Mouse (Mus musculus): ENCODE data around the gene Gab1. TPM values are rescaled to one million over a fixed set of nuclear protein-coding genes. Genes with fewer than 3 reads are reported as not detected.

Gab1 gene
- polyA plus RNA-seq, 1 experiment from 2014 or later: 26.5 TPM

GRCm38 (mm10) chr8:80798198-80798777 is 82.0 kb downstream of the Gab1 start:
- WGBS: 75% methylated on average over 7 of the region's 7 CpGs
- no peak for ATAC-seq (ENCODE audit: low FRiP score, low TSS enrichment)
- no peak overlapping the region for H3K9ac ChIP-seq (ENCODE audit: low read depth, low read length)
- no peak overlapping the region for H3K27ac ChIP-seq (ENCODE audit: low read depth, low read length)
- H3K36me3 ChIP-seq (ENCODE audit: control insufficient read depth, insufficient read depth, low read length): no peaks in the 10 kb centered on the region
- no peak overlapping the region for H3K4me2 ChIP-seq (replicated peaks; ENCODE audit: low read depth, low read length)
- H3K9me3 ChIP-seq (ENCODE audit: control insufficient read depth, low read length): no peaks in the 10 kb centered on the region
- H3K4me3 ChIP-seq (ENCODE audit: low read length): no peak overlapping the region
- peaks cover 9% of the 10 kb centered on the region; the same call in 1 of the 2 replicates for H3K4me1 ChIP-seq (ENCODE audit: control insufficient read depth, insufficient read depth, low read length)
- no peaks in the 10 kb centered on the region for H3K27me3 ChIP-seq (ENCODE audit: control insufficient read depth, insufficient read depth, low read length)

GRCm38 (mm10) chr8:80796070-80796469 is 84.2 kb downstream of the Gab1 start:
- 71% methylated on average over 4 of the region's 4 CpGs for WGBS
- Histone ChIP-seq H3K4me1 (ENCODE audit: control insufficient read depth, insufficient read depth, low read length) (peaks cover 9% of the 10 kb centered on the region; the same call in 1 of the 2 replicates), H3K36me3 (ENCODE audit: control insufficient read depth, insufficient read depth, low read length) (no peaks in the 10 kb centered on the region), H3K9ac (ENCODE audit: low read depth, low read length) (no peak overlapping the region), H3K4me3 (ENCODE audit: low read length) (no peak overlapping the region), H3K27ac (ENCODE audit: low read depth, low read length) (no peak overlapping the region), H3K9me3 (ENCODE audit: control insufficient read depth, low read length) (no peaks in the 10 kb centered on the region), H3K27me3 (ENCODE audit: control insufficient read depth, insufficient read depth, low read length) (no peaks in the 10 kb centered on the region), H3K4me2 (replicated peaks; ENCODE audit: low read depth, low read length) (no peak overlapping the region)
- ATAC-seq (ENCODE audit: low FRiP score, low TSS enrichment): no peak

GRCm38 (mm10) chr8:80794585-80795509 is 85.5 kb downstream of the Gab1 start:
- Histone ChIP-seq H3K4me2 (replicated peaks; ENCODE audit: low read depth, low read length) (no peak overlapping the region), H3K9ac (ENCODE audit: low read depth, low read length) (no peak overlapping the region), H3K4me3 (ENCODE audit: low read length) (no peak overlapping the region), H3K4me1 (ENCODE audit: control insufficient read depth, insufficient read depth, low read length) (peaks cover 9% of the 10 kb centered on the region; the same call in 1 of the 2 replicates), H3K27me3 (ENCODE audit: control insufficient read depth, insufficient read depth, low read length) (no peaks in the 10 kb centered on the region), H3K9me3 (ENCODE audit: control insufficient read depth, low read length) (no peaks in the 10 kb centered on the region), H3K27ac (ENCODE audit: low read depth, low read length) (no peak overlapping the region), H3K36me3 (ENCODE audit: control insufficient read depth, insufficient read depth, low read length) (peaks cover 6% of the 10 kb centered on the region; the same call in 1 of the 2 replicates)
- ATAC-seq (ENCODE audit: low FRiP score, low TSS enrichment): no peak; the same call in 1 of the 2 replicates
- WGBS: 79% methylated on average over 19 of the region's 19 CpGs

GRCm38 (mm10) chr8:80793791-80794515 is 86.4 kb downstream of the Gab1 start:
- Histone ChIP-seq H3K9me3 (ENCODE audit: control insufficient read depth, low read length) (no peaks in the 10 kb centered on the region), H3K4me3 (ENCODE audit: low read length) (no peak overlapping the region), H3K9ac (ENCODE audit: low read depth, low read length) (no peak overlapping the region), H3K27me3 (ENCODE audit: control insufficient read depth, insufficient read depth, low read length) (no peaks in the 10 kb centered on the region), H3K27ac (ENCODE audit: low read depth, low read length) (no peak overlapping the region), H3K4me2 (replicated peaks; ENCODE audit: low read depth, low read length) (no peak overlapping the region), H3K36me3 (ENCODE audit: control insufficient read depth, insufficient read depth, low read length) (peaks cover 6% of the 10 kb centered on the region; the same call in 1 of the 2 replicates), H3K4me1 (ENCODE audit: control insufficient read depth, insufficient read depth, low read length) (peaks cover 9% of the 10 kb centered on the region; the same call in 1 of the 2 replicates)
- no peak for ATAC-seq (ENCODE audit: low FRiP score, low TSS enrichment)
- 67% methylated on average over 11 of the region's 11 CpGs for WGBS

GRCm38 (mm10) chr8:80792214-80792613 is 88.1 kb downstream of the Gab1 start:
- WGBS: 83% methylated on average over 5 of the region's 5 CpGs
- ATAC-seq (ENCODE audit: low FRiP score, low TSS enrichment): no peak
- Histone ChIP-seq H3K4me3 (ENCODE audit: low read length) (no peak overlapping the region), H3K36me3 (ENCODE audit: control insufficient read depth, insufficient read depth, low read length) (peaks cover 19% of the 10 kb centered on the region; the same call in 1 of the 2 replicates), H3K4me2 (replicated peaks; ENCODE audit: low read depth, low read length) (no peak overlapping the region), H3K9ac (ENCODE audit: low read depth, low read length) (no peak overlapping the region), H3K4me1 (ENCODE audit: control insufficient read depth, insufficient read depth, low read length) (peaks cover 9% of the 10 kb centered on the region; the same call in 1 of the 2 replicates), H3K27me3 (ENCODE audit: control insufficient read depth, insufficient read depth, low read length) (no peaks in the 10 kb centered on the region), H3K9me3 (ENCODE audit: control insufficient read depth, low read length) (no peaks in the 10 kb centered on the region), H3K27ac (ENCODE audit: low read depth, low read length) (no peak overlapping the region)

- 91% methylated on average over 6 of the region's 6 CpGs for WGBS
- no peak overlapping the region for H3K27ac ChIP-seq (ENCODE audit: low read depth, low read length)
- 0 out of 2 replicates have a peak, but pooled peaks cover under 1% of the 10 kb centered on the region for H3K4me1 ChIP-seq (ENCODE audit: control insufficient read depth, insufficient read depth, low read length)
- no peaks in the 10 kb centered on the region for H3K9me3 ChIP-seq (ENCODE audit: control insufficient read depth, low read length)
- no peak overlapping the region for H3K4me3 ChIP-seq (ENCODE audit: low read length)
- no peak overlapping the region for H3K9ac ChIP-seq (ENCODE audit: low read depth, low read length)
- peaks cover 30% of the 10 kb centered on the region for H3K36me3 ChIP-seq (ENCODE audit: control insufficient read depth, insufficient read depth, low read length)
- no peak for ATAC-seq (ENCODE audit: low FRiP score, low TSS enrichment)
- no peaks in the 10 kb centered on the region for H3K27me3 ChIP-seq (ENCODE audit: control insufficient read depth, insufficient read depth, low read length)
- no peak overlapping the region for H3K4me2 ChIP-seq (replicated peaks; ENCODE audit: low read depth, low read length)
These were observed 91.0 kb downstream of the Gab1 start for GRCm38 (mm10) chr8:80789324-80789723.

GRCm38 (mm10) chr8:80784559-80784958 is 95.8 kb downstream of the Gab1 start:
- WGBS: 90% methylated on average over 9 of the region's 9 CpGs
- no peaks in the 10 kb centered on the region for H3K27me3 ChIP-seq (ENCODE audit: control insufficient read depth, insufficient read depth, low read length)
- H3K9me3 ChIP-seq (ENCODE audit: control insufficient read depth, low read length): no peaks in the 10 kb centered on the region
- peaks cover 8% of the 10 kb centered on the region; the same call in 1 of the 2 replicates for H3K4me1 ChIP-seq (ENCODE audit: control insufficient read depth, insufficient read depth, low read length)
- no peak overlapping the region for H3K4me3 ChIP-seq (ENCODE audit: low read length)
- no peak overlapping the region for H3K4me2 ChIP-seq (replicated peaks; ENCODE audit: low read depth, low read length)
- no peak overlapping the region for H3K9ac ChIP-seq (ENCODE audit: low read depth, low read length)
- no peak overlapping the region for H3K27ac ChIP-seq (ENCODE audit: low read depth, low read length)
- peaks cover 41% of the 10 kb centered on the region for H3K36me3 ChIP-seq (ENCODE audit: control insufficient read depth, insufficient read depth, low read length)
- no peak for ATAC-seq (ENCODE audit: low FRiP score, low TSS enrichment)

GRCm38 (mm10) chr8:80783271-80783670 is 97.0 kb downstream of the Gab1 start:
- WGBS: 88% methylated on average over 4 of the region's 4 CpGs
- H3K4me3 ChIP-seq (ENCODE audit: low read length): no peak overlapping the region
- peaks cover 8% of the 10 kb centered on the region; the same call in 1 of the 2 replicates for H3K4me1 ChIP-seq (ENCODE audit: control insufficient read depth, insufficient read depth, low read length)
- no peak for ATAC-seq (ENCODE audit: low FRiP score, low TSS enrichment)
- no peak overlapping the region for H3K9ac ChIP-seq (ENCODE audit: low read depth, low read length)
- no peak overlapping the region for H3K4me2 ChIP-seq (replicated peaks; ENCODE audit: low read depth, low read length)
- no peaks in the 10 kb centered on the region for H3K27me3 ChIP-seq (ENCODE audit: control insufficient read depth, insufficient read depth, low read length)
- H3K36me3 ChIP-seq (ENCODE audit: control insufficient read depth, insufficient read depth, low read length): peaks cover 34% of the 10 kb centered on the region
- no peak overlapping the region for H3K27ac ChIP-seq (ENCODE audit: low read depth, low read length)
- H3K9me3 ChIP-seq (ENCODE audit: control insufficient read depth, low read length): no peaks in the 10 kb centered on the region
